In the genomic region with DNA sequence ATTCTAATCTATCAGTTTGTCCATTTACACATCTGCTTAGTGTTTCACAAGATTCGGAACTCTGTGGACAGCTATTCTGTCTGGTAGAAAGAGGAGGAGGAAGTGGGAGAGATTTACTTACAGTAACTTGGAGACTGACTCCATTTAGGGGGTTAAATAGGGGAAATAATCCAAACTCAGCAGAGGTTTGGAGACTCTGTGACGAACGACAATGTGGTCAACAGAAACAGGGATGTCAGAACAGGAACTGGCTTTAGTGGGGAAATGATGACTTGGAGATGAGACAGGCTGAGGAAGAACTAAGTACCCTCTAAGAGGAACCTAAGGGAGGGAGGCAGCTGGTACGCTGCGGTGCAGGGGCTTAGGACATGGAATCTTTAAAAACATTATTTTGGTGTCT, we compare ENCODE assay signal across 18 mouse cellular contexts. TPM values are rescaled to one million over a fixed set of nuclear protein-coding genes. Genes with fewer than 3 reads are reported as not detected.
DNase-seq lines count a peak whose midpoint lies in the region; ATAC-seq and TF ChIP-seq lines count a peak whose summit lies in the region.
"Had no signal": no experiment of that assay in that cellular context is flagged by ENCODE, and none has a peak within 500 bp of the region (broad histone marks: within the 10 kb centered on the region; RNA-seq: fewer than 3 reads in every experiment).

No protein-coding gene starts in this region.

- no peaks in the 10 kb centered on the region for H3K36me3 ChIP-seq in CH12.LX (replicated peaks in 1 of 2; ENCODE audit: control insufficient read depth in 1 of 2, insufficient read depth in 1 of 2, low read length in 1 of 2)
- H3K36me3 ChIP-seq in forebrain, embryonic 15.5 days: no peaks in the 10 kb centered on the region
- H3K36me3 ChIP-seq in embryonic facial prominence, embryonic 10.5 days (replicated peaks): peaks cover 26% of the 10 kb centered on the region
- H3K36me3 ChIP-seq: lung, embryonic 15.5 days; midbrain, embryonic 12.5 days had no signal

- H3K9me3 ChIP-seq in CH12.LX (replicated peaks; ENCODE audit: low read length): no peaks in the 10 kb centered on the region
- H3K9me3 ChIP-seq in forebrain, embryonic 15.5 days: no peaks in the 10 kb centered on the region
- no peaks in the 10 kb centered on the region for H3K9me3 ChIP-seq in embryonic facial prominence, embryonic 10.5 days
- H3K9me3 ChIP-seq: lung, embryonic 15.5 days; midbrain, embryonic 12.5 days had no signal

- no peak overlapping the region for H3K27ac ChIP-seq in CH12.LX (ENCODE audit: insufficient read depth, low read depth)
- no peak overlapping the region for H3K27ac ChIP-seq in forebrain, embryonic 15.5 days (replicated peaks)
- no peak overlapping the region for H3K27ac ChIP-seq in embryonic facial prominence, embryonic 10.5 days (replicated peaks)
- H3K27ac ChIP-seq: lung, embryonic 15.5 days; midbrain, embryonic 12.5 days had no signal

- peak; percentile 50 to 85 for ATAC-seq in hematopoietic stem cell, adult 5-6 weeks (replicated peaks in 1 of 2; ENCODE audit: insufficient read depth in 1 of 2, low FRiP score in 2 of 2, low TSS enrichment in 1 of 2, low read depth in 1 of 2, poor library complexity in 2 of 2, severe bottlenecking in 2 of 2)
- no peak for ATAC-seq in erythroid progenitor cell, adult 5-6 weeks (replicated peaks; ENCODE audit: low FRiP score, poor library complexity, severe bottlenecking)
- ATAC-seq in forebrain, embryonic 15.5 days (replicated peaks): no peak
- ATAC-seq: inflammation-experienced regulatory T-cells, adult 6 months; Patski had no signal

- H3K27me3 ChIP-seq in CH12.LX (replicated peaks): peaks cover 2% of the 10 kb centered on the region
- no peaks in the 10 kb centered on the region for H3K27me3 ChIP-seq in forebrain, embryonic 15.5 days
- no peaks in the 10 kb centered on the region for H3K27me3 ChIP-seq in embryonic facial prominence, embryonic 10.5 days (replicated peaks; ENCODE audit: low read depth, poor library complexity, severe bottlenecking)
- H3K27me3 ChIP-seq: lung, embryonic 15.5 days; midbrain, embryonic 12.5 days; Patski had no signal

- TF ChIP-seq CTCF in CH12.LX (conservative IDR thresholded peaks at IDR 0.05 in 1 of 2, IDR thresholded peaks at IDR 0.05 in 1 of 2; ENCODE audit: low read depth in 2 of 2, low read length in 2 of 2): no peak

- no peak for TF ChIP-seq EP300 in CH12.LX (IDR thresholded peaks at IDR 0.05; ENCODE audit: low read length)

- no peak overlapping the region for H3K9ac ChIP-seq in CH12.LX (ENCODE audit: insufficient read depth, low read depth)
- H3K9ac ChIP-seq in forebrain, embryonic 15.5 days (replicated peaks): no peak overlapping the region
- H3K9ac ChIP-seq: lung, embryonic 15.5 days; midbrain, embryonic 12.5 days had no signal

- no peaks in the 10 kb centered on the region for H3K79me2 ChIP-seq in CH12.LX (replicated peaks; ENCODE audit: control insufficient read depth, extremely low read depth, insufficient read depth, poor library complexity, severe bottlenecking)

- in situ Hi-C loops in CH12.LX (cut with MboI; ENCODE audit: low pct_ligation_motif_present, low pct_unique_long_range_greater_than_20kb, low sequenced_read_pairs): no loop called here

- WGBS in forebrain, embryonic 15.5 days: 88% methylated on average over 5 of the region's 5 CpGs
- WGBS in embryonic facial prominence, embryonic 10.5 days: 83% methylated on average over 5 of the region's 5 CpGs

- H3K4me3 ChIP-seq in CH12.LX (replicated peaks in 1 of 3; ENCODE audit: low read depth in 2 of 3, low read length in 2 of 3, poor library complexity in 1 of 3): no peak overlapping the region
- no peak overlapping the region for H3K4me3 ChIP-seq in forebrain, embryonic 15.5 days
- H3K4me3 ChIP-seq in embryonic facial prominence, embryonic 10.5 days: no peak overlapping the region
- H3K4me3 ChIP-seq: lung, embryonic 15.5 days; midbrain, embryonic 12.5 days had no signal

- TF ChIP-seq POLR2A in CH12.LX (IDR thresholded peaks at IDR 0.05; ENCODE audit: low read depth, low read length): no peak

- dilution Hi-C loops in CH12.LX (cut with MboI; ENCODE audit: extremely low pct_ligation_motif_present, extremely low pct_unique_long_range_greater_than_20kb, low sequenced_read_pairs): no loop called here

- peaks cover 0 to 11% of the 10 kb centered on the region in 2 experiments; a peak in 2 of 4 replicates for H3K4me1 ChIP-seq in CH12.LX (ENCODE audit: control insufficient read depth in 1 of 2, insufficient read depth in 2 of 2)
- H3K4me1 ChIP-seq in forebrain, embryonic 15.5 days: peaks cover 41% of the 10 kb centered on the region
- peaks cover 77% of the 10 kb centered on the region for H3K4me1 ChIP-seq in embryonic facial prominence, embryonic 10.5 days

- no peak for TF ChIP-seq RAD21 in CH12.LX (IDR thresholded peaks at IDR 0.05; ENCODE audit: low read depth, low read length)

- DNase-seq in layer of hippocampus, adult 11-12 months (ENCODE audit: low spot score): peak; percentile 34
- no peak for DNase-seq in layer of hippocampus, adult 9-10 months (ENCODE audit: low spot score)
- DNase-seq in CH12.LX (ENCODE audit: extremely low read depth): no peak
- peak; percentile 37 for DNase-seq in c-Kit-positive CD71-negative TER-119-negative erythroid progenitor cells, embryonic 14.5 days (ENCODE audit: low read depth)
- no peak for DNase-seq in embryonic facial prominence, embryonic 10.5 days (ENCODE audit: low spot score)

- peak overlapping the region; percentile 1; the same call in 1 of the 2 replicates for H3K4me2 ChIP-seq in CH12.LX (ENCODE audit: insufficient read depth, low read depth, poor library complexity, severe bottlenecking)
- no peak overlapping the region for H3K4me2 ChIP-seq in forebrain, embryonic 15.5 days (replicated peaks)
- H3K4me2 ChIP-seq: lung, embryonic 15.5 days; midbrain, embryonic 12.5 days had no signal

TF ChIP-seq in CH12.LX, 34 proteins besides CTCF, POLR2A, EP300 and RAD21:
- TF ChIP-seq USF2 (conservative IDR thresholded peaks at IDR 0.05; ENCODE audit: low read depth, low read length) (no peak), JUND (conservative IDR thresholded peaks at IDR 0.05; ENCODE audit: low read depth, low read length) (no peak), HCFC1 (IDR thresholded peaks at IDR 0.05; ENCODE audit: low read depth, low read length) (no peak)

RNA-seq across cellular contexts. Expression of a gene that starts 6.1 kb away (rescaled TPM):
- total RNA-seq in CH12.LX (2012; rRNA removed) (0.17 and 0.21 TPM in 2 replicates), CH12.LX (2014; rRNA removed) (0.28 and 0.43 TPM in 2 replicates)
- 0.70 and 0.78 TPM in 2 replicates for polyA plus RNA-seq in CH12.LX (2012; ENCODE audit: insufficient read length, low read depth)
- 0.35 and 0.81 TPM in 2 replicates for total RNA-seq in hematopoietic stem cell, adult 5-6 weeks (2017)
- total RNA-seq in erythroid progenitor cell, adult 5-6 weeks (2015; ENCODE audit: low replicate concordance): 0.36 and 1.3 TPM in 2 replicates
- total RNA-seq in erythroid progenitor cell, adult 5-6 weeks (2017; ENCODE audit: low replicate concordance): 0.30 and 0.51 TPM in 2 replicates
- 54.8 and 61.1 TPM in 2 replicates for polyA plus RNA-seq in forebrain, embryonic 15.5 days (2015; fragmentation: Nextera tagmentation; extraction: Ambion mirVana)
- 51.2 and 52.4 TPM in 2 replicates for polyA plus RNA-seq in embryonic facial prominence, embryonic 10.5 days (2016; fragmentation: Nextera tagmentation; extraction: Ambion mirVana)

RNA-seq across cellular contexts. Expression of a gene that starts 19.8 kb away (rescaled TPM):
- total RNA-seq in CH12.LX (2012; rRNA removed): not detected in 2 replicates
- total RNA-seq in CH12.LX (2014; rRNA removed): not detected in 2 replicates
- polyA plus RNA-seq in CH12.LX (2012; ENCODE audit: insufficient read length, low read depth): not detected in 2 replicates
- total RNA-seq in hematopoietic stem cell, adult 5-6 weeks (2017): not detected in 2 replicates
- total RNA-seq in erythroid progenitor cell, adult 5-6 weeks (2015; ENCODE audit: low replicate concordance): not detected in 2 replicates
- total RNA-seq in erythroid progenitor cell, adult 5-6 weeks (2017; ENCODE audit: low replicate concordance): not detected in 2 replicates
- not detected in 2 replicates for polyA plus RNA-seq in forebrain, embryonic 15.5 days (2015; fragmentation: Nextera tagmentation; extraction: Ambion mirVana)
- polyA plus RNA-seq in embryonic facial prominence, embryonic 10.5 days (2016; fragmentation: Nextera tagmentation; extraction: Ambion mirVana): not detected in 2 replicates
- total RNA-seq: adrenal gland, adult 18-20 months; heart, postnatal 36 days; left cerebral cortex, postnatal 36 days had no signal
- polyA plus RNA-seq: frontal cortex, adult 2 months; inflammation-experienced regulatory T-cells, adult 6 months; lung, embryonic 15.5 days; midbrain, embryonic 12.5 days; neural tube, embryonic 11.5 days; Patski; spleen, adult 2 months had no signal

Comparison
In these comparisons a context has a peak if more than half of its experiments do, and no peak if none do; other contexts are left out.
1. DNase-seq: peak in layer of hippocampus, adult 11-12 months (single experiment) and c-Kit-positive CD71-negative TER-119-negative erythroid progenitor cells, embryonic 14.5 days (single experiment); none in layer of hippocampus, adult 9-10 months (single experiment), CH12.LX (single experiment) and embryonic facial prominence, embryonic 10.5 days (single experiment).
2. ATAC-seq: peak in hematopoietic stem cell, adult 5-6 weeks (2 of 2); none in erythroid progenitor cell, adult 5-6 weeks (single experiment) and forebrain, embryonic 15.5 days (single experiment).